Mouse (Mus musculus) left cerebral cortex, postnatal 36 days (tissue): ENCODE results near the gene Syvn1. TPM values are rescaled to one million over a fixed set of nuclear protein-coding genes. Genes with fewer than 3 reads are reported as not detected.
A peak's percentile ranks its signal among the peaks of the same experiment; 100 is the strongest.

Experiments used
- DNase-seq, 2 experiments: peaks; one replicate each; pipeline ENCODE4 v3.0.0; 2021 to 2022; ENCODE audit warnings: low spot score in 2 of 2, mixed read lengths in 1 of 2
- intact Hi-C: fragments of 180-260 bp; cut with DNase I; formaldehyde crosslinking; loops from one replicate; pipeline ENCODE4 v1.15.1; 2025
- total RNA-seq, 2 experiments: library from RNA; stranded (reverse); gene quantifications; 2 replicates each; pipeline ENCODE4 v1.2.3; 2021

Gene Syvn1
- total RNA-seq, 2 experiments from 2014 or later = 40.8 to 51.8 TPM

GRCm38 (mm10) chr19:6063081-6063480 lies 16.7 kb downstream of the Syvn1 start:
- intact Hi-C loops = no loop called here
- no peak for DNase-seq

GRCm38 (mm10) chr19:6066571-6066970 lies 20.2 kb downstream of the Syvn1 start:
- no peak for DNase-seq
- intact Hi-C loops = loop anchor here (5.0 kb wide), 1 partner anchor 271 kb away; no protein-coding TSS in a partner anchor

DNA sequence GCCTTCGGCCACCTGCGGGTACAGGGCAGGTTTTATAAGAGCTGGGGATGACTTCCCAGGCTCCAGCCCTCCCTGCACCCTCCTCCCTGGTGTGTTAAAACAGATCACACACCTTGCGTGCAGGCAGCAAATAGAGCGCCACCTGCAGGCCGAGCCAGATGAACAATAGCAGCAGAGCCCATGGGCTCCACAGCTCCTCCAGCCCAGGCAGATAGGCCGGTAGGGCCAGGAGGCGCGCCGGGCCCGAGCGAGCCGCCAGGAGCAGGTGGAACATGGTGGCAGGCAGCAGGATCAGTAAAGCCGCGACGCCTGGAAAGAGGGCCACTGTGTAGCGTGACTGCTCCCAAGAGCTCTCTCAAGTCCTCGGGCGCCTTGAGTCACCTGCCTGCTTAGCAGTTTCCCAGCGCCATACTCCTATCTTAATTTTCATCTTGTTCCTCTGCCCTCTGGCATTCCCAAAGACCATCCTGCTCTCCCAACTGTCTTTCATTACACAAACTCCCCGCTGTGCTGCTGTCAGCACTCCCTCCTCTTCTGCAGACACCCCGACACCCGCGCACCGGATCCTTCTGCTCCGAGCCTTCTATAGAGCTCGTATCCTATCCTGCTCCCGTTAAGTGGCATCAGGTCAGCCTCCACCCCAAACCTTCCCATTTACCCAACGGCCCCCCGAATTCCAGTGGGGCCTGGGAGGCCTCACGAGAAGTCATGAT lies 20.8 kb downstream of the Syvn1 start:
- intact Hi-C loops = loop anchor here (5.0 kb wide), 1 partner anchor 270 kb away; no protein-coding TSS in a partner anchor

GRCm38 (mm10) chr19:6067724-6068415 lies 21.5 kb downstream of the Syvn1 start, which contains the start of gene Tm7sf2:
Gene Tm7sf2, minus strand, starts transcription at chr19:6068373.
- DNase-seq = peak; percentile 82 to 84
- intact Hi-C loops = loop anchor here (5.0 kb wide), 1 partner anchor 269 kb away; no protein-coding TSS in a partner anchor

More for the DNA sequence above, 20.8 kb downstream of the Syvn1 start:
- DNase-seq = peak; percentile 79 to 82

DNA sequence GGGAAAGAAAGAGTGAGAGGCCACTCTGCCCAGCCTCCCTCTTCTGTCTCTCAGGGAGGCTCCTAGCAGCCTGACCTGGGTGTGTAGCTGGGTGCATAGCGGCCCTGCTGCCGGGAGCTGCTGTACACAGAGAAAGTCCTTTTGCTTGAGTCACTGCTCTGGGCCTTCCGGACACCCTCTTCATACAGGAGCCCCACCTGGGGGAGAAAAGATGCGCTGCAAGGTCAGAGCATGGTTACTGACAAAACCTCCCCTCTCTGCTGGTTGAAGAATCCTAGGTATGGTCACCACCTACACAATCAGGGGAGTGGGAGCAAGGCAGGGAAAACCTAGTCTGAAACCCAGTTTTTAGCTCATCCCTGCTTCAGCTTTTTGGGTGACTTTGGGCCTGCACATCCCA lies 22.6 kb downstream of the Syvn1 start:
- intact Hi-C loops = loop anchor here (5.0 kb wide), 1 partner anchor 268 kb away; no protein-coding TSS in a partner anchor
- no peak for DNase-seq

DNA sequence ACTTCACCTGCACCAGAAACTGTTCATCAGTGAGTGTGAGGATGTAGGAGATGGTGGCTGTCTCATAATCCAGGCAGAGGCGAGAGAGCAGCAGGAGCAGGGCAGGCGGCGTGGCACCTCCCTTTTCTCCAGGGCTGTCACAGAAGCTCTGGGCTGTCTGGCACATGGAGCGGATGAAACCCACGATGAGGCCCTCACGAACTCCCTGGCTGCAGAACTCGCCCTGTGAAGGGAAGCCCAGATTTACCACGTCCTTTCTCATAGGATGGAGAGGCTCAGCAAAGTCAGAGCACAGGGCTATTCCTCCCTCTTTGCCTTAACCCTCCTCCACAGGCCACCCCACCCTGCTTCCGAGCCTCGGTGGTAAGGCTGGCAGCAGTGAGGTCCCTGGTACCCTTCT lies 23.5 kb downstream of the Syvn1 start:
- no peak for DNase-seq
- intact Hi-C loops = loop anchor here (5.0 kb wide), 1 partner anchor 267 kb away; no protein-coding TSS in a partner anchor

- intact Hi-C loops = no loop called here
Observed at GRCm38 (mm10) chr19:6070571-6071250, 24.3 kb downstream of the Syvn1 start.

GRCm38 (mm10) chr19:6071261-6071660 lies 24.9 kb downstream of the Syvn1 start:
- intact Hi-C loops = no loop called here
- no peak for DNase-seq

More at GRCm38 (mm10) chr19:6070571-6071250, 24.3 kb downstream of the Syvn1 start:
- no peak for DNase-seq

DNA sequence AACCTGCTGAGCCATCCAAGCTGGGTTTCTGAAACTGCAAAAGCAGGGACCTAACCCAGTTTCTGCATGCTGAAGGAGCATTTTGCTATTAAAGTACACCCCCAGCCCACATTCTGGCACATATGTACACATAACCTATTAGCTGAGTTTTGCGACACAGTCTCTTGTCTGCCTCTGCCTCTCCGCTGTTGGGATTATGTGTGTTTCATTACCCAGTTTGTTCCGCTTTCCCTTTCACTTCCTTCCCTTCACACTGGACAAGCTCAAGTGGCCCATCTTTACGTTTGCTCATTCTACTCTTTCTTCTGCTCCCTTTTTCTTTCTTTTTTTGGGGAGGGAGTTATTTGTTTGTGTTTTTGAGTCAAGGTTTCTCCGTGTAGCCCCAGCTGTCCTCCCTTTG lies 27.5 kb downstream of the Syvn1 start:
- no peak for DNase-seq
- intact Hi-C loops = no loop called here

GRCm38 (mm10) chr19:6076564-6077393 lies 30.4 kb downstream of the Syvn1 start, which contains the start of gene Vps51:
Gene Vps51, minus strand, starts transcription at chr19:6077231.
- peak; percentile 87 to 89 for DNase-seq
- intact Hi-C loops = loop anchor here (5.0 kb wide), 1 partner anchor 41 kb away; the partner anchor contains the start of gene Sac3d1

GRCm38 (mm10) chr19:6079983-6080480 lies 33.7 kb downstream of the Syvn1 start, which contains the start of gene Tmem262:
Gene Tmem262, plus strand, starts transcription at chr19:6080033.
- no peak for DNase-seq
- intact Hi-C loops = loop anchor here (5.0 kb wide), 1 partner anchor 37 kb away; the partner anchor contains the start of gene Sac3d1

- intact Hi-C loops = no loop called here
- DNase-seq = no peak
Observed at GRCm38 (mm10) chr19:6082156-6082555, 35.8 kb downstream of the Syvn1 start, which contains the start of gene Gm28374. Gene Gm28374, minus strand, starts transcription at chr19:6082256.

- DNase-seq = peak; percentile 95 to 97
- intact Hi-C loops = loop anchor here (1.0 to 2.0 kb wide), 2 partner anchors 28 to 38 kb away; partner anchors contain the start of genes Fau, Mrpl49 and Syvn1
Observed at GRCm38 (mm10) chr19:6084478-6085248, 38.3 kb downstream of the Syvn1 start, which contains the start of the genes Zfpl1 and Cdca5. Gene Zfpl1, minus strand, starts transcription at chr19:6084956. Gene Cdca5, plus strand, starts transcription at chr19:6084983.

DNA sequence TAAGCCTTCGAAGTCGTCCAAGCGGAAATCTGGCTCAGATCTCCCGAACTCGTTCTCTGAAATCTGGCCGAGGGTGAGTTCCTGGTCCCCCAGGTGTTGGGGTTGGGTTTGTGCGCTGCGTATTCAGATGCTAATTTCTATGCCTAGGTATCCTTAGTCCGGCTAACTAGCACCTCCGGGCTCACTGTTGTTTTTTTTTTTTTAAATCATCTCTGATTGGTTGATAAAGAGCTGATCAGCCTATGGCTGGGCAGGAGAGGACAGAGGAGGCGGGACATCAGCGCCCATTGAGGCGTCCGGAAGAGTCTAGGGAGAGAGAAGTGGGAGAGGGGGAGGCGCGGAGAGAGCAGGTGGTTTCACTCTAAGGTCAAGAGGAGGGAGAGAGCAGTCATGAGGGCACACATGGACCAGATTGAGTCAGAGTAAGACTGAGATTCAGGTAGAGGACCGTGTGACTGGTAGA lies 39.1 kb downstream of the Syvn1 start:
- intact Hi-C loops = loop anchor here (2.0 kb wide), 1 partner anchor 29 kb away; the partner anchor contains the start of genes Fau and Mrpl49
- no peak for DNase-seq

GRCm38 (mm10) chr19:6088841-6089240 lies 42.5 kb downstream of the Syvn1 start:
- intact Hi-C loops = no loop called here
- DNase-seq = no peak

GRCm38 (mm10) chr19:6094119-6094518 lies 47.7 kb downstream of the Syvn1 start, which contains the start of gene AC131692.1:
Gene AC131692.1, plus strand, starts transcription at chr19:6094419.
- intact Hi-C loops = no loop called here
- no peak for DNase-seq

GRCm38 (mm10) chr19:6097847-6098246 lies 51.5 kb downstream of the Syvn1 start:
- intact Hi-C loops = no loop called here

More at GRCm38 (mm10) chr19:6097847-6098246, 51.5 kb downstream of the Syvn1 start:
- no peak for DNase-seq
